Mouse (Mus musculus): Measurements from ENCODE around the gene Odf3l2. TPM values are rescaled to one million over a fixed set of nuclear protein-coding genes. Genes with fewer than 3 reads are reported as not detected.

Gene Odf3l2
- polyA plus RNA-seq, 1 experiment from 2014 or later: not detected

DNA sequence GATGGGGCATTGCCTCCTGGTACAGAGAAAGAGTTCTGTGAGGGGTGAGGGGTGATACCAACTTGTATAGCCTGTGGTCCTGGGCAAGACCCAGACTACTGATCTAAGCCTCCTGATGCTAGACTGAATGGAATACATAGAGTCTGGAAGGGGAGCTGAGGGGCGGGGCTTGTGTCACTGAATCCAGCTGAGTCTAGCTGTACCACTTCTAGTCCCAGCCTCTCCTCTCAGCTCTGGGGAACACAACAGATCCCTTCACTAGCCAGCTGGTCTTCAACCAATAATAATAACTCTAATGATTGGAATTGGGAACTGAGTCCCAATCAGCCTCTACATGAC is 31.3 kb downstream of the Odf3l2 start:
- peak; percentile 16; the same call in 1 of the 2 replicates for ATAC-seq (ENCODE audit: borderline replicate concordance, extremely low read depth, low FRiP score, low TSS enrichment)
- WGBS: 74% methylated on average over 1 of the region's 1 CpGs

GRCm38 (mm10) chr10:79613578-79614304 is 31.8 kb downstream of the Odf3l2 start, which contains the start of gene C2cd4c:
TSS of gene C2cd4c (minus strand) at chr10:79614025.
- peaks cover 36% of the 10 kb centered on the region for H3K27me3 ChIP-seq
- H3K27ac ChIP-seq: no peak within 1 kb of the TSS
- under 1% methylated on average over 60 of the region's 60 CpGs for WGBS
- H3K9ac ChIP-seq: peak within 1 kb of the TSS; percentile 21; the same call in 1 of the 2 replicates
- H3K4me2 ChIP-seq: peak within 1 kb of the TSS; percentile 93
- H3K9me3 ChIP-seq: no peaks in the 10 kb centered on the region
- H3K36me3 ChIP-seq: no peaks in the 10 kb centered on the region
- ATAC-seq (ENCODE audit: borderline replicate concordance, extremely low read depth, low FRiP score, low TSS enrichment): peak; percentile 78
- peak within 1 kb of the TSS; percentile 50 for H3K4me3 ChIP-seq
- H3K4me1 ChIP-seq: peaks cover 23% of the 10 kb centered on the region

More for the DNA sequence above, 31.3 kb downstream of the Odf3l2 start:
- Histone ChIP-seq H3K4me3 (peak overlapping the region; percentile 50), H3K4me2 (peak overlapping the region; percentile 93), H3K9ac (no peak overlapping the region; the same call in 1 of the 2 replicates), H3K27me3 (peaks cover 36% of the 10 kb centered on the region), H3K27ac (no peak overlapping the region), H3K4me1 (peaks cover 23% of the 10 kb centered on the region), H3K36me3 (no peaks in the 10 kb centered on the region), H3K9me3 (no peaks in the 10 kb centered on the region)

DNA sequence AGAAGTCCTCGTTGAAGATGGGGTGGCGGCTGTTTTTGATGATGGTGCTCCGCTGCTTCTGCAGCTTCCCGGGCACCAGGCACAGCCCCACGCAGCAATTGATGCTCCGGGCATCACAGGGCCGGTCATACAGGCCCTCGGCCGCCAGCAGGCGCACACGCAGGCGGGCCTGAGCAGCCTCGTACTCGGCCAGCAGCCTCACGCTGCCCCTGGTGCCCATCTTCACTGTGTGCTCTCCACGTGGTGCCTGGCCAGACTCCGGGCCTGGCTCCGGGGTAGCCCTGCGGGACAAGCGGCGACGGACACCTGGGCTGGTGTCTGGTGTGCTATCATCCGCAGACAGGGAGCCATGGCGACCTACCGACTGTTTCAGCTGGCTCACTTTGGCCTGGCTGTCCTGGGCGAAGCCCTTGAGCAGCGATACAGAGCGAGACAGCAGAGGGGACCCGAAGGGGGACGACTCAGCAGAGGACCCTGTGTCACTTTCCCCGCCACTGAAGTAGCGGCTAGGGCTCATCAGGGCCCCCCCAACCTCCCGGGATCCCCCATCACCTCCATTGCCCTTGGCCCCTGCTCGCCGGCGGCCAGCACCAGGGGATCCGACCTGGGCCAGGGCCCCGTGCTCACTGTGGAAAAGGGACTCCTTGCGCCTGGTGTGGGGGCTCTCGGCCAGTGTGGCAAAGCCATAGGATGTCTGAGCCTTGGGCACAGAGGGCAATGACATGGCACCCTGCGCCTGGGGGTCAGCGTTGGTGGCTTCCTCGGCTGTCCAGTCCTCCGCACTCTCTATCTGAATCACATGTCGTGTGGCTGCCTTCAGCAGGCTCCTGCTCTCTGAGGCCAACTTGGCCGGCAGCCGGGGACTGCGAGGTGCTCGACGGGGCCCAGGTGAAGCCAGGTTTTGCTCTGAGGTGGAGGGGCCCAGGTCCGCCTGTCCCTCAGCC is 33.1 kb downstream of the Odf3l2 start:
- H3K36me3 ChIP-seq: no peaks in the 10 kb centered on the region
- H3K4me1 ChIP-seq: peaks cover 23% of the 10 kb centered on the region
- H3K27ac ChIP-seq: no peak overlapping the region
- peaks cover 36% of the 10 kb centered on the region for H3K27me3 ChIP-seq
- no peaks in the 10 kb centered on the region for H3K9me3 ChIP-seq
- WGBS: 8% methylated on average over 48 of the region's 51 CpGs
- H3K4me2 ChIP-seq: peak overlapping the region; percentile 93
- H3K4me3 ChIP-seq: 0 out of 2 replicates have a peak overlapping the region, but pooled peaks have one; percentile 4
- ATAC-seq (ENCODE audit: borderline replicate concordance, extremely low read depth, low FRiP score, low TSS enrichment): no peak
- H3K9ac ChIP-seq: no peak overlapping the region

- no peak overlapping the region for H3K4me2 ChIP-seq
Observed at GRCm38 (mm10) chr10:79611296-79611695, 34.2 kb downstream of the Odf3l2 start.

DNA sequence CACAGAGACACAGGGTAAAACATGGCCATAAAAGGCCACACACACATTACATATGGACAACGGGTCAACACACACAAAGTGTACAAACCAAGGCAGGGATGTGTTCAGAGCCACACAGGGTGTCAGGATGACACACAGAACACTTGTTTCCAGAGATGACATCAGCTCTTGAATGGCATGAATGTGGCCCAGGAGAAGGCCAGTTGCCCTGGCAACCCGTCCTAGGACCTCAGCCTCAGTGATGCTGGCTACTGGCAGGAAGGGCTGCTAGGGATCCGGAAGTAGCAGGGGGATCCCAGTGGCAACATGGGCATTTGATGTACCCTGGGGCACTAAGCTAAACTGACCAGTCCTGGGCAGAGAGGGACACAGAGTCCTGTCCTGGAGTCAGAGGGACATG is 36.3 kb downstream of the Odf3l2 start:
- Histone ChIP-seq H3K4me1 (peaks cover 23% of the 10 kb centered on the region), H3K4me2 (no peak overlapping the region), H3K9ac (no peak overlapping the region), H3K27ac (no peak overlapping the region), H3K9me3 (no peaks in the 10 kb centered on the region), H3K36me3 (no peaks in the 10 kb centered on the region), H3K4me3 (no peak overlapping the region), H3K27me3 (peaks cover 36% of the 10 kb centered on the region)
- 62% methylated on average over 3 of the region's 3 CpGs for WGBS
- no peak for ATAC-seq (ENCODE audit: borderline replicate concordance, extremely low read depth, low FRiP score, low TSS enrichment)

More at GRCm38 (mm10) chr10:79611296-79611695, 34.2 kb downstream of the Odf3l2 start:
- 21% methylated on average over 5 of the region's 5 CpGs for WGBS
- Histone ChIP-seq H3K27me3 (peaks cover 36% of the 10 kb centered on the region), H3K9me3 (no peaks in the 10 kb centered on the region), H3K4me1 (peaks cover 23% of the 10 kb centered on the region), H3K9ac (no peak overlapping the region), H3K4me3 (no peak overlapping the region), H3K36me3 (no peaks in the 10 kb centered on the region), H3K27ac (no peak overlapping the region)
- no peak for ATAC-seq (ENCODE audit: borderline replicate concordance, extremely low read depth, low FRiP score, low TSS enrichment)

- Histone ChIP-seq H3K4me1 (peaks cover 12% of the 10 kb centered on the region), H3K27me3 (peaks cover 25% of the 10 kb centered on the region), H3K4me2 (no peak overlapping the region), H3K9me3 (no peaks in the 10 kb centered on the region), H3K27ac (no peak overlapping the region), H3K9ac (no peak overlapping the region), H3K36me3 (no peaks in the 10 kb centered on the region), H3K4me3 (no peak overlapping the region)
- no peak; the same call in 1 of the 2 replicates for ATAC-seq (ENCODE audit: borderline replicate concordance, extremely low read depth, low FRiP score, low TSS enrichment)
- 39% methylated on average over 2 of the region's 2 CpGs for WGBS
Observed at GRCm38 (mm10) chr10:79607892-79608291, 37.6 kb downstream of the Odf3l2 start.

DNA sequence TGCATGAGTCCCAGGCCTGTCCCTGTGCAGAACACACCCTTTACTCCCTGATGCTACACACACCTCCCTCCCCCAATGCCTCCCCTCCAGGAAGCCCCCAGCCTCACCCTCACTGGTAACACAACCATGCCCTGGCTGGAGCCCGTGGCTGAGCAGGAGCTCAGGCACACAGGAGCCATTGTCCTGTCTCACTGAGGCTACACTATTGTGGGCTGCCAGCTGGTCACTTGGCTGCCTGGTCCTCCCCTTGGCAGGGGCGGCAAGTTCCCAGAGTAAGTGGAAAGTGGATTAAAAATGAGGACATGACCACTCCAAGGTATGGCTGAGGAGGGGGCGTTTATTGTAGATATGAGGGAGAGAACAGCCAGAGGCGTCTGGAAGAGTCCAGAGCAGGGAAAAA is 39.0 kb downstream of the Odf3l2 start:
- no peak overlapping the region for H3K9ac ChIP-seq
- ATAC-seq (ENCODE audit: borderline replicate concordance, extremely low read depth, low FRiP score, low TSS enrichment): no peak
- no peak overlapping the region for H3K27ac ChIP-seq
- H3K27me3 ChIP-seq: peaks cover 12% of the 10 kb centered on the region
- H3K4me1 ChIP-seq: no peaks in the 10 kb centered on the region
- no peaks in the 10 kb centered on the region for H3K9me3 ChIP-seq
- WGBS: 56% methylated on average over 4 of the region's 4 CpGs
- no peak overlapping the region for H3K4me3 ChIP-seq
- no peak overlapping the region for H3K4me2 ChIP-seq
- no peaks in the 10 kb centered on the region for H3K36me3 ChIP-seq

DNA sequence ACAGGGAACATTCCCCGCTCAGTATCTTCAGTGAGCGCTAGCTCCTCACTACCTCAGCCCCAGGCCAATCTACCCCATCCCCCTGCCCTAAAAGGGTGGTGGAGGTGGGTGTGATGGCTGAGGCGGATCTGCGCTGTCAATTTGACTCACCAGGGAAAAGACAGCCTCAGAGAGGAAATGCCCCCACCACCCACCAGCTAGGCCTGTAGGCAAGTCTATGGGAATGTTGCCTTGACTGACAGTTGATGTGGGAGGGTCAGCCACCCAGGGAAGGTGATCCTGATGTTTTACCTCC is 47.7 kb downstream of the Odf3l2 start:
- Histone ChIP-seq H3K36me3 (no peaks in the 10 kb centered on the region), H3K27ac (no peak overlapping the region), H3K4me3 (no peak overlapping the region), H3K4me1 (no peaks in the 10 kb centered on the region), H3K9ac (no peak overlapping the region), H3K4me2 (no peak overlapping the region), H3K9me3 (no peaks in the 10 kb centered on the region), H3K27me3 (peaks cover 22% of the 10 kb centered on the region; the same call in 1 of the 2 replicates)
- WGBS: 70% methylated on average over 4 of the region's 4 CpGs
- ATAC-seq (ENCODE audit: borderline replicate concordance, extremely low read depth, low FRiP score, low TSS enrichment): no peak

DNA sequence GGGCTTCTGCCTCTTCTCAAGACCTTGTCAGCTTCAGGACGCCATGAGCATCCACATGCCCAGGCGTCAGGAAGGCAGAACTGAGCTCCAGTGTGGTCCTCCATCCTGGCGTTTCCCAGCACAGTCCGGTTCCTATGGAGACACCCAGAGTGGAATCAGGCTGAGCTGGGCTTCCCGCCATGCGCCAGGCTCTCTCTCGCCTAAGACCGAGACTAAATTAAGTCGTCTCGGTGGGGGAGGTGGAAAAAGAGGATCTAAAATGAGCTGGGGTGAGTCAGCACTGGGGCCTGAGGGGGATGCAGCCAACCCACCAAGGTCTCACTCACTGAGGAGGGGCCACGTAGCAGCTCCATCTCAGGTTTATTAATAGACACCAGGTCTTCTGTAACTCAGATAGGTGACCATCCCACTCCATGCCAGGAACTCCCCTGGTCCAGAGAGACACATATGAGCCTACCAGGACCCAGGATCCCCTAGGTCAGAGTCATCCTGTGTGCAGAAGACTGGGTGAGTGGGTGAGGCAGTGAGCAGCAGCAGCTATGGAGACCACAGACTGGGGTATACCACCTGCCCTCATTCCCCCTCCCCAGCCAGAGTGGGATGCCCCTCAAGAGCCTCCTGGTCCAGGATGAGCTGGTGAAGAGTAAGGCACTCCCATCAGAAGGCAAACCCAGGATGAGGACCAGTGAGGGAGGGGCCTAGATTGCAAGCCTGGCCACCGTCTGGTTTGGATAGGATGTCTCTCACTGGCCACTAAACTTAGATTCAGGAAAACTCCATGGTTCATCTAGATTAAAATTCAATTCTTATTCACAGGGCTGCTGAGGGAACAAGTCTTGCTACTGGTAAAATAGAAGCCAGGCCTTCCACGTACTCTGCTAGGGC is 48.2 kb downstream of the Odf3l2 start:
- Histone ChIP-seq H3K36me3 (no peaks in the 10 kb centered on the region), H3K9me3 (no peaks in the 10 kb centered on the region), H3K4me1 (no peaks in the 10 kb centered on the region), H3K9ac (no peak overlapping the region), H3K4me2 (no peak overlapping the region), H3K27ac (no peak overlapping the region), H3K4me3 (no peak overlapping the region), H3K27me3 (peaks cover 22% of the 10 kb centered on the region; the same call in 1 of the 2 replicates)
- ATAC-seq (ENCODE audit: borderline replicate concordance, extremely low read depth, low FRiP score, low TSS enrichment): no peak
- WGBS: 33% methylated on average over 13 of the region's 13 CpGs

DNA sequence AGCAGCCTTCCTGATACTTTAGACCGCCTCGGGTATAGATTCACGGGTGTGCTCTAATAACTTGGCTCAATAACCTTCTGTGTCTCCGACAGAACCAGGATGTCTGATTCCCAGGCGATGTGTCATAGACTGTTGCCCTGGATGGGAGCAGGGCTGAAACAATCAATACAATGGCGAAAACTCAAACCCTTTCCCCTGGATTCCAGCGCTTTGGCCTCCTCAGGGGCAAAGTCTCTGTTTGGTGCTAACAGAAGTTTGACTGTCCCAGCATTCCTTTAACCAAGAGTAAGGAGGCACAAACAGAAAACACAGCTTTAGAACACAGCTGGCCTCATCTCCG is 50.0 kb downstream of the Odf3l2 start:
- H3K27me3 ChIP-seq: peaks cover 22% of the 10 kb centered on the region; the same call in 1 of the 2 replicates
- H3K27ac ChIP-seq: no peak overlapping the region
- H3K4me1 ChIP-seq: no peaks in the 10 kb centered on the region
- ATAC-seq (ENCODE audit: borderline replicate concordance, extremely low read depth, low FRiP score, low TSS enrichment): no peak
- H3K9me3 ChIP-seq: no peaks in the 10 kb centered on the region
- H3K4me3 ChIP-seq: no peak overlapping the region
- 51% methylated on average over 8 of the region's 8 CpGs for WGBS
- H3K9ac ChIP-seq: no peak overlapping the region
- no peak overlapping the region for H3K4me2 ChIP-seq
- H3K36me3 ChIP-seq: no peaks in the 10 kb centered on the region

DNA sequence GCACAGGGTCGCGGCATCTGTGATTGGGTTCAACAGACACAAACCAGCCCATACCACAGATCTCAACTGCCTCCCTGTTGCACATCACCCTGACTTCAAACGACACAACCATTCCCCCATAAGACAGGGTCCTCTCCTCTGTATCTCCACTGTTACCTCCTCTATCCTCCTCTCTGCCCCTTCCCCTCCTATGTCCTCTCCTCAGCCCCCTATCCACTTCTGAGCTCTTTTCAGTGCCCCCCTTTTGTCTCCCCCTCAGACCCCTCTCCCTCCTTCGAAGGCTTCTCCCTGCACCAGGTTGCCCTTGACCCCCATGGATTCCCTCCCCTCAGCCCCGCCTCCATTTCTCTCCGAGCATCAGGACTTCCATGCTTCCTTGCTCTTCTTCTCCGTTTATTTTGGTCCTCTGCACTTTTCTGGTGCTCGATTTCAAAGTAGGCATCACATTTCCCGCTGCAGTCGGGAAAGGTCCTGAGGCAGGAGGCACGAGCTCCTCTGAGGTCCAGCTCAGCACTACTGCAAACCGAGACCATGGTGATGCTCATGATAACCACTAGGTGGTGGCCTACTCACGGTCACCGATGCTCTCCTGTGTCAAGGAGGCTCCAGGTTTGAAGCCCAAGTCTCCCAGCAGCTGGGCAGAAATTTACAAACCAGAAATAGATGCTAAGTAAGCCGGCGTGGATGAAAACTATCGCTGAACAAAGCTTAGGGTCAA is 50.5 kb downstream of the Odf3l2 start:
- ATAC-seq (ENCODE audit: borderline replicate concordance, extremely low read depth, low FRiP score, low TSS enrichment): no peak
- Histone ChIP-seq H3K4me2 (no peak overlapping the region), H3K27ac (no peak overlapping the region), H3K4me3 (no peak overlapping the region), H3K9ac (no peak overlapping the region), H3K9me3 (no peaks in the 10 kb centered on the region), H3K27me3 (peaks cover 22% of the 10 kb centered on the region; the same call in 1 of the 2 replicates), H3K4me1 (no peaks in the 10 kb centered on the region), H3K36me3 (no peaks in the 10 kb centered on the region)
- 15% methylated on average over 17 of the region's 17 CpGs for WGBS
